Mouse (Mus musculus): ENCODE data around the gene Lrmda. TPM values are rescaled to one million over a fixed set of nuclear protein-coding genes. Genes with fewer than 3 reads are reported as not detected.

Gene Lrmda
- total and polyA plus RNA-seq, 2 experiments from 2014 or later: 0.18 TPM; not detected in 1

- ATAC-seq: peak; percentile 92
- Histone ChIP-seq H3K36me3 (ENCODE audit: insufficient read depth) (no peaks in the 10 kb centered on the region), H3K9ac (no peak overlapping the region), H3K4me1 (ENCODE audit: insufficient read depth) (no peaks in the 10 kb centered on the region), H3K9me3 (ENCODE audit: low read length) (no peaks in the 10 kb centered on the region), H3K4me2 (ENCODE audit: low read depth) (no peak overlapping the region), H3K27me3 (ENCODE audit: insufficient read depth, low read length) (peaks cover 5% of the 10 kb centered on the region), H3K27ac (ENCODE audit: low read depth, low read length) (0 out of 2 replicates have a peak overlapping the region, but pooled peaks have one; percentile 68), H3K4me3 (ENCODE audit: low read depth, low read length) (no peak overlapping the region)
- DNase-seq: peak; percentile 55
- no peak for TF ChIP-seq CTCF (IDR thresholded peaks at IDR 0.05; ENCODE audit: low read depth)
- WGBS: 66% methylated on average over 10 of the region's 10 CpGs
These were observed 26.8 kb downstream of the Lrmda start for GRCm38 (mm10) chr14:22046262-22046856.

- ATAC-seq: no peak
- Histone ChIP-seq H3K27ac (ENCODE audit: low read depth, low read length) (no peak overlapping the region), H3K27me3 (ENCODE audit: insufficient read depth, low read length) (no peaks in the 10 kb centered on the region), H3K4me2 (ENCODE audit: low read depth) (no peak overlapping the region), H3K9me3 (ENCODE audit: low read length) (no peaks in the 10 kb centered on the region), H3K9ac (no peak overlapping the region), H3K36me3 (ENCODE audit: insufficient read depth) (no peaks in the 10 kb centered on the region), H3K4me3 (ENCODE audit: low read depth, low read length) (no peak overlapping the region), H3K4me1 (ENCODE audit: insufficient read depth) (no peaks in the 10 kb centered on the region)
- 77% methylated on average over 18 of the region's 18 CpGs for WGBS
- no peak for DNase-seq
- TF ChIP-seq CTCF (IDR thresholded peaks at IDR 0.05; ENCODE audit: low read depth): no peak
These were observed 28.8 kb downstream of the Lrmda start for GRCm38 (mm10) chr14:22048068-22048899.

DNA sequence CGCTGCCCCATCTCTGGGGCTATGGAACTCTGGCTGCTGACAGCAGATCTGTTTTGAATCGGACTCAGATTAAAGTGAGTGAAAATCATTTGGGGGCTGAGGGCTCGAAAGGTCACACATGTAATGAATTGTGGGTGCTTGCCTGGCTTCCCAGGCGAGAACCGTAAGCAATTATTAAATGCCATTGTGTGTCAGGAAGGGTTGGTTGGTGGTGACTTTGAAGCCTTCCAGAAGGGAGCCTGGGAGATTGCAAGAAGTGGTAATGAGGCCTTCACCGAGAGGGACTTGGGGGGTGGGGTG is 29.3 kb downstream of the Lrmda start:
- H3K27ac ChIP-seq (ENCODE audit: low read depth, low read length): no peak overlapping the region
- no peak for ATAC-seq
- WGBS: 74% methylated on average over 6 of the region's 6 CpGs

GRCm38 (mm10) chr14:22049282-22049681 is 29.8 kb downstream of the Lrmda start:
- ATAC-seq (no peak), DNase-seq (no peak)
- Histone ChIP-seq H3K27me3 (ENCODE audit: insufficient read depth, low read length) (no peaks in the 10 kb centered on the region), H3K4me3 (ENCODE audit: low read depth, low read length) (no peak overlapping the region), H3K9ac (no peak overlapping the region), H3K4me1 (ENCODE audit: insufficient read depth) (no peaks in the 10 kb centered on the region), H3K27ac (ENCODE audit: low read depth, low read length) (no peak overlapping the region), H3K4me2 (ENCODE audit: low read depth) (no peak overlapping the region), H3K9me3 (ENCODE audit: low read length) (no peaks in the 10 kb centered on the region), H3K36me3 (ENCODE audit: insufficient read depth) (no peaks in the 10 kb centered on the region)
- 71% methylated on average over 1 of the region's 1 CpGs for WGBS
- no peak for TF ChIP-seq CTCF (IDR thresholded peaks at IDR 0.05; ENCODE audit: low read depth)

More for the DNA sequence above, 29.3 kb downstream of the Lrmda start:
- no peak for DNase-seq
- H3K9ac ChIP-seq: no peak overlapping the region
- no peak overlapping the region for H3K4me3 ChIP-seq (ENCODE audit: low read depth, low read length)
- H3K36me3 ChIP-seq (ENCODE audit: insufficient read depth): no peaks in the 10 kb centered on the region
- H3K27me3 ChIP-seq (ENCODE audit: insufficient read depth, low read length): no peaks in the 10 kb centered on the region
- no peak for TF ChIP-seq CTCF (IDR thresholded peaks at IDR 0.05; ENCODE audit: low read depth)
- H3K4me1 ChIP-seq (ENCODE audit: insufficient read depth): no peaks in the 10 kb centered on the region
- no peak overlapping the region for H3K4me2 ChIP-seq (ENCODE audit: low read depth)
- no peaks in the 10 kb centered on the region for H3K9me3 ChIP-seq (ENCODE audit: low read length)

DNA sequence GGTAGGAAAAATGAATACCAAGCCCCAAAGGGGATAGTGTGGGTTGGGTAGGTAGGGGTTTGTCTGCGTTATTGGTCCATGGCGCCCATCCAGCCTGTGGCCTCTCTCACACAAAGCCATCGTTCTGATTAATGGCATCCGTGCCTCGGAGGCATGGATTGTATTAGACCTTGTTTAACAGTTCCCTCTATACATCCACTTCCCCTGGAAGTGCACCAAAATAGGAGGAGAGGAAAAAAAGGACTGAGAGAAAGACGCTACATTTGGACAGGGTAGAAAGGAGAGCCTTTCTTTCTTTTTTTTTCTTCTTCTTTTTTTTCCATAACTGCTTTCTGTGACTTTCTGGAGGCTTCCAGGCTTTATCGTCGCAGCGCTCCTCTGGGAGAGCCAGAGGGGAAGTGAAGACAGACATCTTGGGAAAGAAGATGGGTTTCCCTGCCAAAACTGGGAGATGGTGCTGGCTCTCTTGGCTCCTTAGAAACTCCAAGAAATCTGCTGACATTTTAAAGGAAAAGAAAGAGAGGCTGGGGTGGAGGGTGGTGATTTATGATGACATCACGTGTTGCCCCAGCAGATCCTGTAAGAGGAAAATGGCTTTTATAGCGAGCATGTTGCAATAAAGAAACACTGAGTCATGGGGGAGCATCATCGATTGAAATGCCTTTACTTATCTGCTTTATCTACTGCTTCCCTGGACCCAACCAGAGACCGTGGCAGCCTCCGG is 32.6 kb downstream of the Lrmda start:
- Histone ChIP-seq H3K27ac (ENCODE audit: low read depth, low read length) (0 out of 2 replicates have a peak overlapping the region, but pooled peaks have one; percentile 4), H3K36me3 (ENCODE audit: insufficient read depth) (no peaks in the 10 kb centered on the region), H3K9ac (no peak overlapping the region), H3K4me2 (ENCODE audit: low read depth) (no peak overlapping the region), H3K27me3 (ENCODE audit: insufficient read depth, low read length) (0 out of 2 replicates have a peak, but pooled peaks cover 5% of the 10 kb centered on the region), H3K4me3 (ENCODE audit: low read depth, low read length) (no peak overlapping the region), H3K4me1 (ENCODE audit: insufficient read depth) (no peaks in the 10 kb centered on the region), H3K9me3 (ENCODE audit: low read length) (no peaks in the 10 kb centered on the region)
- 60% methylated on average over 14 of the region's 14 CpGs for WGBS
- ATAC-seq (peak; percentile 83), DNase-seq (peak; percentile 71)
- TF ChIP-seq CTCF (IDR thresholded peaks at IDR 0.05; ENCODE audit: low read depth): no peak

GRCm38 (mm10) chr14:22055630-22056029 is 36.1 kb downstream of the Lrmda start:
- Histone ChIP-seq H3K27me3 (ENCODE audit: insufficient read depth, low read length) (0 out of 2 replicates have a peak, but pooled peaks cover 5% of the 10 kb centered on the region), H3K9me3 (ENCODE audit: low read length) (no peaks in the 10 kb centered on the region), H3K27ac (ENCODE audit: low read depth, low read length) (no peak overlapping the region), H3K4me1 (ENCODE audit: insufficient read depth) (no peaks in the 10 kb centered on the region), H3K4me2 (ENCODE audit: low read depth) (no peak overlapping the region), H3K9ac (no peak overlapping the region), H3K36me3 (ENCODE audit: insufficient read depth) (no peaks in the 10 kb centered on the region), H3K4me3 (ENCODE audit: low read depth, low read length) (no peak overlapping the region)
- no peak for ATAC-seq
- WGBS: 81% methylated on average over 8 of the region's 8 CpGs
- no peak for TF ChIP-seq CTCF (IDR thresholded peaks at IDR 0.05; ENCODE audit: low read depth)
- no peak for DNase-seq
